24 mouse cellular contexts compared by ENCODE assay signal in the genomic region with DNA sequence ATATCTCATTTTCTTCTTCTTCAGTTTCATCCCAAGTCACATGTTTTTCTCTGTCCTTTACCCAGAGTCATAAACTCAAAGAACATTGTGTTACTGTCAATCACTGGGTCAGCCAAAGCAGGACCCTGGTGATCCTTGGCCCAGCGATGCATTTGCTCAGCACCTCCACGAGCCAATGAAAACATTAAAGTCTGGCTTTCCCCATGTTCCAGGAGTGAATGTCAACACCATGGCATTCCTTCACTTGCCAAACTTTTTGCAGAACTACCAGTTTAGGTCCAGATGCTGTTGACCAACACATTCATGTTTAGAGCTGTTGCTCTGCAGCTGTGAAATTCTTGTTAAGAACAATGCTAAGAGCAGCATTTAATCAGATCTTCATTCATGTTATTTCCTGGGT.
"Had no signal": no experiment of that assay in that cellular context is flagged by ENCODE, and none has a peak within 500 bp of the region (broad histone marks: within the 10 kb centered on the region; RNA-seq: fewer than 3 reads in every experiment).

No protein-coding gene starts in this region.

- H3K4me3 ChIP-seq: heart, embryonic 13.5 days; heart, embryonic 15.5 days; intestine, embryonic 15.5 days; layer of hippocampus, adult 2 months; left cerebral cortex, adult 2 months; limb, embryonic 10.5 days; limb, embryonic 12.5 days; liver, embryonic 13.5 days; liver, embryonic 15.5 days had no signal

- H3K9me3 ChIP-seq: heart, embryonic 13.5 days; heart, embryonic 15.5 days; intestine, embryonic 15.5 days; limb, embryonic 10.5 days; limb, embryonic 12.5 days; liver, embryonic 13.5 days; liver, embryonic 15.5 days had no signal

- DNase-seq: gastrocnemius, postnatal 14 days; heart, adult 18-20 months; heart, postnatal 14 days; heart, postnatal 36 days; kidney, adult 18-20 months; kidney, adult 8-10 months; kidney, postnatal 10 days; kidney, postnatal 25 days; kidney, postnatal 4 days; liver; liver, embryonic 13.5 days had no signal

- H3K4me1 ChIP-seq: heart, embryonic 15.5 days; intestine, embryonic 15.5 days; limb, embryonic 10.5 days; limb, embryonic 12.5 days; liver, embryonic 13.5 days; liver, embryonic 15.5 days had no signal

- H3K27ac ChIP-seq: heart, embryonic 13.5 days; heart, embryonic 15.5 days; hindbrain, embryonic 14.5 days; intestine, embryonic 15.5 days; layer of hippocampus, adult 2 months; left cerebral cortex, adult 2 months; limb, embryonic 10.5 days; limb, embryonic 12.5 days; liver, embryonic 13.5 days; liver, embryonic 15.5 days had no signal

- H3K9ac ChIP-seq: heart, embryonic 13.5 days; heart, embryonic 15.5 days; hindbrain, embryonic 14.5 days; intestine, embryonic 15.5 days; limb, embryonic 12.5 days; liver, embryonic 13.5 days; liver, embryonic 15.5 days had no signal

- H3K36me3 ChIP-seq: heart, embryonic 13.5 days; heart, embryonic 15.5 days; intestine, embryonic 15.5 days; limb, embryonic 10.5 days; limb, embryonic 12.5 days; liver, embryonic 13.5 days; liver, embryonic 15.5 days had no signal

- H3K4me2 ChIP-seq: heart, embryonic 11.5 days; heart, embryonic 13.5 days; heart, embryonic 15.5 days; hindbrain, embryonic 14.5 days; intestine, embryonic 15.5 days; limb, embryonic 12.5 days; liver, embryonic 13.5 days; liver, embryonic 15.5 days had no signal

- ATAC-seq: hindbrain, embryonic 16.5 days; inflammation-experienced regulatory T-cells, adult 6 months; intestine, embryonic 15.5 days; intestine, postnatal 0 days had no signal

- H3K27me3 ChIP-seq: heart, embryonic 15.5 days; intestine, embryonic 15.5 days; limb, embryonic 12.5 days; liver, embryonic 13.5 days; liver, embryonic 15.5 days had no signal
